Mouse (Mus musculus): ENCODE data around the gene Gtf2f2. TPM values are rescaled to one million over a fixed set of nuclear protein-coding genes. Genes with fewer than 3 reads are reported as not detected.
"Not testable (repeated sequence)": the region's sequence is repeated elsewhere in the genome, so short reads cannot be mapped to it uniquely, and the experiment has no call there.

Gene Gtf2f2
- polyA plus RNA-seq, 1 experiment from 2014 or later: 23.3 TPM

DNA sequence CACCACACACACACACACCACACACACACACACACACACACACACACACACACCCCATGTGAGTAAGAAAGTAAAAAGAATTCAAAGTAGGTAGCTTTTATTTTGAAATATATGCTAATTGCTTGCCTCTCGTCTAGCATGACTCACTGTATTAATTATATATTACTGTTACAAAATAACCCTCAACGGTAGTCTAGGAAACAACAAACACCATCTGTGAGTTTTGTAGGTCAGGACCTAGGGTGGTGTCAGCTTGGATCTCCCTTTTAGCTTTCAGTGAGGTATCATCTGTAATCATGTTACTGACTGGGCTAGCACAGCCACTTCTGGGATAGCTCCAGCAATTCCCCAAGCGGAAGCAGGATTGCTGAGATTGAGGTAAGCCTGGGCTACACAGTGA is 133.4 kb downstream of the Gtf2f2 start:
- no peak overlapping the region for H3K4me2 ChIP-seq
- H3K27ac ChIP-seq: no peak overlapping the region
- ATAC-seq (replicated peaks; ENCODE audit: insufficient number of reproducible peaks, insufficient read depth, low FRiP score, low read depth): no peak
- H3K4me3 ChIP-seq: no peak overlapping the region
- H3K9ac ChIP-seq: no peak overlapping the region
- H3K9me3 ChIP-seq (replicated peaks): no peaks in the 10 kb centered on the region
- 86% methylated on average over 3 of the region's 3 CpGs for WGBS
- H3K4me1 ChIP-seq (replicated peaks): peaks cover 10% of the 10 kb centered on the region; the same call in 1 of the 2 replicates
- no peaks in the 10 kb centered on the region for H3K27me3 ChIP-seq
- H3K36me3 ChIP-seq: no peaks in the 10 kb centered on the region

- WGBS: 13% methylated on average over 21 of the region's 21 CpGs
Measured at GRCm38 (mm10) chr14:75876320-75877043, 134.2 kb downstream of the Gtf2f2 start.

DNA sequence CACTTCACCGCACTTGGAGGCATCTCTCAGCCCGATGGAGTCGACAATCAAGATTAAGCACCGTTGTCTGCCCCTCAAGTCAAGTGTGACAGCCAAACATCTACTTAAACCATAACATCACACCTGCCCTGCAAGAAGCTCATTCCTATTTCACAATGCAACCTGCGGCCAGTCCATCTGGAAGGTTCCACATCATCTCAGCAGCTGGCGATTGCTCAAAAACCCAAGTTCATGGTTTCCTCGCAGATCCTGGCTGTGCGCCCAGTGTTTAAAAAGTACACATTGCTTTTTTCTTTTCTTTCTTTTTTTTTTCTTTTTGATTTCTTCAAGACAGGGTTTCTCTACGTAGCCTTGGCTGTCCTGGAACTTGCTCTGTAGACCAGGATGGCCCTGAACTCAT is 137.1 kb downstream of the Gtf2f2 start:
- Histone ChIP-seq H3K27me3 (no peaks in the 10 kb centered on the region), H3K9ac (no peak overlapping the region), H3K4me1 (replicated peaks) (peaks cover 10% of the 10 kb centered on the region), H3K9me3 (replicated peaks) (no peaks in the 10 kb centered on the region), H3K27ac (no peak overlapping the region), H3K4me3 (no peak overlapping the region), H3K4me2 (no peak overlapping the region), H3K36me3 (no peaks in the 10 kb centered on the region)
- ATAC-seq (replicated peaks; ENCODE audit: insufficient number of reproducible peaks, insufficient read depth, low FRiP score, low read depth): no peak
- 67% methylated on average over 9 of the region's 9 CpGs for WGBS

More at GRCm38 (mm10) chr14:75876320-75877043, 134.2 kb downstream of the Gtf2f2 start:
- Histone ChIP-seq H3K4me1 (replicated peaks) (peaks cover 6% of the 10 kb centered on the region; the same call in 1 of the 2 replicates), H3K27ac (no peak overlapping the region), H3K9ac (no peak overlapping the region), H3K27me3 (no peaks in the 10 kb centered on the region), H3K36me3 (no peaks in the 10 kb centered on the region), H3K4me3 (no peak overlapping the region), H3K9me3 (replicated peaks) (no peaks in the 10 kb centered on the region), H3K4me2 (peak overlapping the region; percentile 47)
- ATAC-seq (replicated peaks; ENCODE audit: insufficient number of reproducible peaks, insufficient read depth, low FRiP score, low read depth): no peak

DNA sequence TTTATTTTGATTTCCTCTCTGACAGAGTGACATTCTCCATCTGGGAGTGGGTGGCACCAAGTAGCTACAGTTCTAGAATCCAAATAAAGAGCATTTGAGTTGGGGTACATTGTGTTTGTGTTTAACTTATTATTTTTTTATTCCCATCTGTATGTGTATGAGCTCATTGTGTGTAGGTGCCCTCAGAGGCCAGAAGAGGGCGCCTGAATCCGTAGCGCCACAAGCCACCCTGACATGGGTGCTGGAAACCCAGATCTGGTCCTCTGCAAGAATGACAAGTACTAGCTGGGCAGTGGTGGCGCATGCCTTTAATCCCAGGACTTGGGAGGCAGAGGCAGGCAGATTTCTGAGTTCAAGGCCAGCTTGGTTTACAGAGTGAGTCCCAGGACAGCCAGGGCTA is 138.9 kb downstream of the Gtf2f2 start:
- no peak for ATAC-seq (replicated peaks; ENCODE audit: insufficient number of reproducible peaks, insufficient read depth, low FRiP score, low read depth)
- Histone ChIP-seq H3K9ac (no peak overlapping the region), H3K4me2 (no peak overlapping the region), H3K9me3 (replicated peaks) (no peaks in the 10 kb centered on the region), H3K4me3 (no peak overlapping the region), H3K36me3 (no peaks in the 10 kb centered on the region), H3K27me3 (no peaks in the 10 kb centered on the region), H3K4me1 (replicated peaks) (peaks cover 10% of the 10 kb centered on the region), H3K27ac (no peak overlapping the region)
- 85% methylated on average over 4 of the region's 4 CpGs for WGBS

DNA sequence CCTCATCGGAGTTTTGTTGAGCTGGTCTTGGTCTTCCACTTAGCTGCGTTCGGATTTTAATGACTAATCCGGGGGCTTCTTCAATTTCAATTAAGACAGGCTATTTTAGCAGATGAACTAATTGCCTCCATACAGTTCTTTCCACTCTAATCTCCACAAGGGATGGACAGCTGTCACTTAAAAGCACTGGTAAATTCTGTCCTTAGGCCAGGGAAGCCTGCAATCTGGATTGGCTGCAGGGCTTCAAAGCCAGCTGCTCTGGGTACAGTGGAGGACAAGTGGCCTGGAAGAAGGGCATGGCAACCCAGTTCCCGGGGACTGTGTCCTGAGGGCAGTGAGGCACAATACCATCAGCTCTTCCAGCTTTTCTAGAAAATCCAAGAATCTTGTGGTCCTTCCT is 139.6 kb downstream of the Gtf2f2 start:
- Histone ChIP-seq H3K9ac (no peak overlapping the region), H3K4me2 (0 out of 2 replicates have a peak overlapping the region, but pooled peaks have one; percentile 15), H3K27me3 (no peaks in the 10 kb centered on the region), H3K4me3 (0 out of 2 replicates have a peak overlapping the region, but pooled peaks have one; percentile 7), H3K27ac (no peak overlapping the region), H3K36me3 (no peaks in the 10 kb centered on the region), H3K4me1 (replicated peaks) (peaks cover 5% of the 10 kb centered on the region), H3K9me3 (replicated peaks) (no peaks in the 10 kb centered on the region)
- 11% methylated on average over 4 of the region's 5 CpGs for WGBS
- no peak for ATAC-seq (replicated peaks; ENCODE audit: insufficient number of reproducible peaks, insufficient read depth, low FRiP score, low read depth)

- WGBS: 30% methylated on average over 6 of the region's 10 CpGs
- Histone ChIP-seq H3K4me3 (peak overlapping the region; percentile 22; the same call in 1 of the 2 replicates), H3K4me2 (peak overlapping the region; percentile 51), H3K27me3 (no peaks in the 10 kb centered on the region), H3K4me1 (replicated peaks) (peaks cover 4% of the 10 kb centered on the region), H3K9me3 (replicated peaks) (no peaks in the 10 kb centered on the region), H3K36me3 (no peaks in the 10 kb centered on the region), H3K27ac (no peak overlapping the region), H3K9ac (no peak overlapping the region)
- no peak for ATAC-seq (replicated peaks; ENCODE audit: insufficient number of reproducible peaks, insufficient read depth, low FRiP score, low read depth)
Measured at GRCm38 (mm10) chr14:75870631-75871030, 140.0 kb downstream of the Gtf2f2 start.

GRCm38 (mm10) chr14:75869769-75870363 is 140.8 kb downstream of the Gtf2f2 start:
- ATAC-seq (replicated peaks; ENCODE audit: insufficient number of reproducible peaks, insufficient read depth, low FRiP score, low read depth): no peak
- no peak overlapping the region for H3K4me3 ChIP-seq
- no peaks in the 10 kb centered on the region for H3K27me3 ChIP-seq
- no peaks in the 10 kb centered on the region for H3K9me3 ChIP-seq (replicated peaks)
- H3K36me3 ChIP-seq: no peaks in the 10 kb centered on the region
- H3K4me2 ChIP-seq: no peak overlapping the region
- 71% methylated on average over 14 of the region's 14 CpGs for WGBS
- H3K9ac ChIP-seq: no peak overlapping the region
- no peak overlapping the region for H3K27ac ChIP-seq
- H3K4me1 ChIP-seq (replicated peaks): peaks cover 4% of the 10 kb centered on the region

- not testable (repeated sequence) for H3K27me3 ChIP-seq; ATAC-seq (replicated peaks; ENCODE audit: insufficient number of reproducible peaks, insufficient read depth, low FRiP score, low read depth); H3K9me3 ChIP-seq (replicated peaks); H3K36me3 ChIP-seq; H3K9ac ChIP-seq; H3K4me3 ChIP-seq; H3K4me2 ChIP-seq; H3K27ac ChIP-seq
- peaks cover 18% of the 10 kb centered on the region for H3K4me1 ChIP-seq (replicated peaks)
- WGBS: 80% methylated on average over 3 of the region's 3 CpGs
Measured at GRCm38 (mm10) chr14:75868028-75868427, 142.6 kb downstream of the Gtf2f2 start.

- no peaks in the 10 kb centered on the region for H3K9me3 ChIP-seq (replicated peaks)
- no peak for ATAC-seq (replicated peaks; ENCODE audit: insufficient number of reproducible peaks, insufficient read depth, low FRiP score, low read depth)
- H3K36me3 ChIP-seq: no peaks in the 10 kb centered on the region
- H3K4me3 ChIP-seq: no peak overlapping the region
- H3K4me2 ChIP-seq: no peak overlapping the region
- H3K4me1 ChIP-seq (replicated peaks): peaks cover 20% of the 10 kb centered on the region
- no peak overlapping the region for H3K27ac ChIP-seq
- no peak overlapping the region for H3K9ac ChIP-seq
- H3K27me3 ChIP-seq: no peaks in the 10 kb centered on the region
- 73% methylated on average over 9 of the region's 9 CpGs for WGBS
Measured at GRCm38 (mm10) chr14:75866706-75867333, 143.8 kb downstream of the Gtf2f2 start.

DNA sequence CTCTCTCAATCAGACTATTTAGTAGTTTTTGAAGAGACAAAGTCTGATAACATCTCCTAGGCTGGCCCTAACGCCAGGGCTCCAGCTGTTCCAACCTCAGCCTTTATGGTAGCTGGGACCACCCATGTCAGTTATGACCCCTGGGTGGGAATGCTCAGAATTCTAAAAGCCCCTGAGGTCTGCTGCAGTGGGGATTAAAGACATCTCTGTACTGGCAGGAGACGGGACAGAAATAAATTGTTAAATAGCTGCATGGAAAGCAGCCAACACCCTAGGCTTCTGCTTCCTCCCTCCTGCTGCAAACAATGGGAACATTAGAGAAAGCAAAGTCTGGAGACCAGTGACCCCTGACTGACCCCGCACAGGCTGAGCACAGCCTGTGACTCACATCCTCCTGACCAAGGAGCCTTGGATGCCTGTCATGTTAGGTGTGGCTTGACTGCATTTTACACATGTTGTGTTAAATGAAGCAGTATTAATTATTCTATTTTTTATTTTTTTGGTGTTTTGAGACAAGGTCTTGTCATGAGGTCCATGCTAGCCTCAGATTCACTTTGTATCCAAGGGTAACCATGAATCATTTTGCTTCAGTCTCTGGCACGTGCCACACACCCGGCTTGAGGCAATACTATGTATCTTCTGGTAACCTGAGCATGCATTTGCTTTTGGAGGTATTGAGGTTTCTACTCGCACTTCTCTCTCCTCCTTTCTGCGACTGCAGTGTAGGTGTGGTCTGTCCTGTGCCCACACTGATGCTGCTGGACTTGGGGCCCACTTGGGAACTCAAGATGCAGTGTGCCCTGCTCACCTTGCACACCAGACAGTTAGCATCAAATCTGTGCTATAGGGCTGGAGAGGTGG is 146.9 kb downstream of the Gtf2f2 start:
- 19% methylated on average over 7 of the region's 7 CpGs for WGBS
- peak overlapping the region; percentile 86 for H3K27ac ChIP-seq
- H3K4me3 ChIP-seq: no peak overlapping the region
- H3K36me3 ChIP-seq: no peaks in the 10 kb centered on the region
- no peaks in the 10 kb centered on the region for H3K9me3 ChIP-seq (replicated peaks)
- peaks cover 15% of the 10 kb centered on the region for H3K4me1 ChIP-seq (replicated peaks)
- no peaks in the 10 kb centered on the region for H3K27me3 ChIP-seq
- peak; percentile 95 for ATAC-seq (replicated peaks; ENCODE audit: insufficient number of reproducible peaks, insufficient read depth, low FRiP score, low read depth)
- no peak overlapping the region for H3K9ac ChIP-seq
- H3K4me2 ChIP-seq: peak overlapping the region; percentile 21; the same call in 1 of the 2 replicates

GRCm38 (mm10) chr14:75862701-75863100 is 148.0 kb downstream of the Gtf2f2 start:
- H3K9ac ChIP-seq: no peak overlapping the region
- 80% methylated on average over 6 of the region's 6 CpGs for WGBS
- H3K36me3 ChIP-seq: no peaks in the 10 kb centered on the region
- H3K4me1 ChIP-seq (replicated peaks): peaks cover 15% of the 10 kb centered on the region
- ATAC-seq (replicated peaks; ENCODE audit: insufficient number of reproducible peaks, insufficient read depth, low FRiP score, low read depth): no peak
- no peak overlapping the region for H3K4me2 ChIP-seq
- H3K9me3 ChIP-seq (replicated peaks): no peaks in the 10 kb centered on the region
- H3K4me3 ChIP-seq: no peak overlapping the region
- peak overlapping the region; percentile 86 for H3K27ac ChIP-seq
- no peaks in the 10 kb centered on the region for H3K27me3 ChIP-seq

Measured in heart, embryonic 15.5 days (tissue).